Mouse (Mus musculus) MEL (cell line): ENCODE measurements at regions not wholly inside any gene's neighbourhood (a gene's known extent, or its start where the extent isn't known, plus 50 kb on each side); places are given as distances from the start of the nearest gene placed in this dataset.

ENCODE experiments used
- CTCF ChIP-seq, 3 experiments: IDR thresholded peaks in 2 of 3; conservative IDR thresholded peaks in 1 of 3; 2 replicates each; pipeline ENCODE4 v1.5.1; 2011 to 2012; ENCODE audit warnings: low read length in 3 of 3, low read depth in 2 of 3, mild to moderate bottlenecking in 2 of 3, improper control_type of control experiment in 1 of 3, inconsistent platforms in 1 of 3, mixed read lengths in 1 of 3, moderate library complexity in 1 of 3; ENCODE audit not compliant: control insufficient read depth in 1 of 3, insufficient read depth in 1 of 3, poor library complexity in 1 of 3, severe bottlenecking in 1 of 3
- ETS1 ChIP-seq: IDR thresholded peaks from 2 replicates; pipeline ENCODE4 v1.6.1; 2012; ENCODE audit warnings: low read depth, mild to moderate bottlenecking, inconsistent platforms, low read length, improper control_type of control experiment, moderate library complexity
- GATA1 ChIP-seq: IDR thresholded peaks from 2 replicates; pipeline ENCODE4 v1.6.1; 2011; ENCODE audit warnings: low read depth, low read length, improper control_type of control experiment
- MAX ChIP-seq: IDR thresholded peaks from 2 replicates; pipeline ENCODE4 v1.6.1; 2011; ENCODE audit warnings: low read length, improper control_type of control experiment
- POLR2A ChIP-seq, 2 experiments: IDR thresholded peaks; 2 replicates each; pipeline ENCODE4 v1.6.1; 2011 to 2012; ENCODE audit warnings: low read length in 2 of 2, mild to moderate bottlenecking in 2 of 2, control low read depth in 1 of 2, improper control_type of control experiment in 1 of 2, low read depth in 1 of 2, moderate library complexity in 1 of 2; ENCODE audit not compliant: control insufficient read depth in 1 of 2, insufficient read depth in 1 of 2, poor library complexity in 1 of 2
- POLR2AphosphoS2 ChIP-seq: IDR thresholded peaks from 2 replicates; pipeline ENCODE4 v1.6.1; 2011; ENCODE audit warnings: low read length, improper control_type of control experiment
- RAD21 ChIP-seq: IDR thresholded peaks from 2 replicates; pipeline ENCODE4 v1.6.1; 2011; ENCODE audit warnings: mild to moderate bottlenecking, low read depth, low read length, improper control_type of control experiment

DNA sequence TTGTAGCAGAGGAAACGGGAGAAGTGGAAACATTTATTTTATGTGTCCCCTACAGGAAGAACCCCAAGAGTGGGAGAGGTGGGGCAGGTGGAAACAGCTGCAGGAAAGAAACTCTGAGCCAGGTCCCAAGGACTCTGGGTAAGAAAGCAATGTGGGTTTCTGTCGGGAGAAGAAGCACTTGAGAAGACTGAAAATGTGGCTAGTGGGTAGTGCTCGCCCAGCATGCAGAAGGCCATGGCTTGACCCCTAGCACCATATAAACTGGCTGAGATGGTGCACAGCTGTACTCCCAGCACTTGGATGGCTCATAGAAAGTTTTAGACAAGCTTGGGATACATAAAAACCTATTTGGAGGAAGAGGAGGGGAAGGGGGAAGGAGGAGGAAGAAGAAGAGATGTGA is 71.9 kb upstream of the Jade1 start:
- TF ChIP-seq CTCF (IDR thresholded peaks at IDR 0.05 in 2 of 3, conservative IDR thresholded peaks at IDR 0.05 in 1 of 3; ENCODE audit: control insufficient read depth in 1 of 3, insufficient read depth in 1 of 3, low read depth in 2 of 3, low read length in 3 of 3, poor library complexity in 1 of 3, severe bottlenecking in 1 of 3) (no peak), RAD21 (no peak), MAX (no peak), POLR2A (IDR thresholded peaks at IDR 0.05; ENCODE audit: control insufficient read depth in 1 of 2, insufficient read depth in 1 of 2, low read depth in 1 of 2, low read length in 2 of 2, poor library complexity in 1 of 2) (no peak), GATA1 (no peak), ETS1 (peak; percentile 47; the same call in 1 of the 2 replicates), POLR2AphosphoS2 (no peak)
